Mouse (Mus musculus): ENCODE results near the gene Hacd2.

- TF ChIP-seq USF1 (IDR thresholded peaks at IDR 0.05; ENCODE audit: low read depth, low read length) (no peak), BHLHE40 (IDR thresholded peaks at IDR 0.05; ENCODE audit: low read depth, low read length) (no peak), CTCF (conservative IDR thresholded peaks at IDR 0.05 in 1 of 2, IDR thresholded peaks at IDR 0.05 in 1 of 2; ENCODE audit: low read depth in 2 of 2, low read length in 2 of 2) (peak in 1 of 2 experiments; percentile 56; a peak in 3 of 4 replicates), POLR2A (IDR thresholded peaks at IDR 0.05; ENCODE audit: low read depth, low read length) (no peak), MAZ (IDR thresholded peaks at IDR 0.05; ENCODE audit: low read depth, low read length) (no peak), ELF1 (IDR thresholded peaks at IDR 0.05; ENCODE audit: low read depth, low read length) (no peak), MXI1 (IDR thresholded peaks at IDR 0.05; ENCODE audit: low read depth, low read length) (no peak)
Observed at GRCm38 (mm10) chr16:35061017-35061416, 38.8 kb downstream of the Hacd2 start.

Measured in CH12.LX (cell line).